Mouse (Mus musculus) gastrocnemius, postnatal 14 days (tissue): ENCODE measurements at regions not wholly inside any gene's neighbourhood (a gene's known extent, or its start where the extent isn't known, plus 50 kb on each side); places are given as distances from the start of the nearest gene placed in this dataset.
A peak's percentile ranks its signal among the peaks of the same experiment; 100 is the strongest.

Experiments used
- DNase-seq: peaks from one replicate; pipeline ENCODE4 v3.0.0; 2021; ENCODE audit warnings: mixed read lengths
- intact Hi-C: fragments of 180-260 bp; cut with DNase I; formaldehyde crosslinking; loops from one replicate; pipeline ENCODE4 v1.15.1; 2025; ENCODE audit warnings: low total_unique reads

DNA sequence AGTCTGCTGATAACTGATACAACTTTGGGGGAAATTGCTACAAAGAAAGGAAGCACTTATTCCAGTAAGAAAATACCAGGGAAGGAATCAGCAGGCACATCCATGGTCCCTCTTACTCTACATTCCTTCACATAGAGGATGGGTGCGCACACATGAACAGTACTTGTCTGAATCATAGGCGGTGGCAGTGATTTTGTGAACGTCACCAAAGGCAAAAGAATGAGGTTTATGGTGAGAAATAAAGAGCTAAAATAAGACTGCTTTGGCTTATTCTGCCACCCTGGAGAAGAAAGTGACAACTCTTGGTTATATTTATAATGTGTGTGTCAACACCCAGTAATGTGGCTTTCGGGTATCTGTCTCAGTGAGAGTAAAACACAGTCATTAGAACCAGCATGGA is 59.9 kb upstream of the Ccdc80 start:
- no peak for DNase-seq
- intact Hi-C loops: no loop called here

DNA sequence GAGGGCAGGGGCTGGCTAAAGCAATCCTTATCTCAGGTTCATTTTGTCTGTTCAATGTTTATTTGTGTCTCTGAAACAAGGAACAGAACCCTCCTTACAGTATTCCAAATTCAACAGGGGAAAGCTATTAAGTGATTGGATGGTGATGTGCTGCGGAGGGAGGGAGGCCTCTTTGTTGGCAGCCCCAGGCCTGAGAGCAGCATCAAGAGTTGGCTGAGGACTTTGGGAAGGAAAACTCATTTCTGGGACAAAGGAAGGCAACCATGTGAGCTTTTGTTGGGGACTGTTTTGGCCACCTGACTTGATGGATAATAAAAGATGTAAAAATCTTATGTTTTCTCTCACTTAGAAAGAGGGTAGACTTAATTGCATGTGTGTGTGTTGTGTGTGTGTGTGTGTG is 58.8 kb upstream of the Ccdc80 start:
- intact Hi-C loops: no loop called here

DNA sequence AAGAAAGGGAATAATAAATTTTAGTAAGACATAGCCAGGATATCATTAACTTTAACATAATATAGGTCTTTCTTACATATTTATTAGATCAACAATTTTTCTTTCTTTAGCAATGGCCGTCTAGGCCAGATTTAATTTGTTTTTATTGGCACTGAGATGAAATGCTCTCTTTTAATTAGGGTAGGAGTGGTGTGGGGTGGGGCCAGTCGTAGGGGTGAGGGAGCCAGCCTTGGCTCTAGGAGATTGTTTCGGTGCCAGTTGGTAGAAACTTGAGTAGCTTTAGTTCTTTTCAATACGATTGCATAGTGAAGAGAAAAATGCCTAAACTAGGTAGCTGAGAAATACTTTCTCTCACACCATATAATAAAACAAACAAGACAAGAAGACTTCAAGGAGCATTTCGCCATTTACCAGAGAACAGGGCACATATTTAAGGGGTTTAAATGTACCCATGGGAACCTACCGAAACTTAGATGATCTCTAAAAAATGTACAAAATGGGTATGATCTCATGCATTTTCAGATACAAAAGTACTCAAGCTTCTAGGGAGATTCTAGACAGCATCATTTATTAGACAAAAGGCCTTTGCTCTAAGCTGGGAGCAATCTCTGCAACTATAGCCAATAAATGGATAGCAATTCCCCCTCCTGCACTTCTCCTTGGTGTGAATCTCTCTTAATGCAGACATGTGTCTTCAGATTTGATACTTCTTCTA is 56.2 kb upstream of the Ccdc80 start:
- DNase-seq: peak; percentile 16
- intact Hi-C loops: no loop called here

More for the DNA sequence above, 58.8 kb upstream of the Ccdc80 start:
- peak; percentile 52 for DNase-seq

DNA sequence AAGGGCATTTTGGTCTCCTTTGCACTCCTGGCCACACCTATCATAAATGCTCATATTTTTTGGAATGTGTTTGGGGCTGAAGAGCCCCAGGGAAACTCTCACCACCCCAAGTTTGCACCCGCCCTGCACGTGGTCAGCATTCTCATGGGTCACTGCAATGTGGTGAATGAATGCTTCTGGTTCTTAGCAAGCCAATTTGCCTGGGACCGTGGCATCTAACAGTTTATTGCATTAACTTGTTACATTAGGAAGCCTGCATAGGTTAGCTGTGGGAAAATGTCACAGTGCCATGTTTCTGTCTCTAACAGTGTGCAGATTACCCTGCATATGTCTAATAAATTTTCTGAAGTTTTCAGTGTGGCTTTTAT is 55.7 kb upstream of the Ccdc80 start:
- DNase-seq: no peak
- intact Hi-C loops: no loop called here

DNA sequence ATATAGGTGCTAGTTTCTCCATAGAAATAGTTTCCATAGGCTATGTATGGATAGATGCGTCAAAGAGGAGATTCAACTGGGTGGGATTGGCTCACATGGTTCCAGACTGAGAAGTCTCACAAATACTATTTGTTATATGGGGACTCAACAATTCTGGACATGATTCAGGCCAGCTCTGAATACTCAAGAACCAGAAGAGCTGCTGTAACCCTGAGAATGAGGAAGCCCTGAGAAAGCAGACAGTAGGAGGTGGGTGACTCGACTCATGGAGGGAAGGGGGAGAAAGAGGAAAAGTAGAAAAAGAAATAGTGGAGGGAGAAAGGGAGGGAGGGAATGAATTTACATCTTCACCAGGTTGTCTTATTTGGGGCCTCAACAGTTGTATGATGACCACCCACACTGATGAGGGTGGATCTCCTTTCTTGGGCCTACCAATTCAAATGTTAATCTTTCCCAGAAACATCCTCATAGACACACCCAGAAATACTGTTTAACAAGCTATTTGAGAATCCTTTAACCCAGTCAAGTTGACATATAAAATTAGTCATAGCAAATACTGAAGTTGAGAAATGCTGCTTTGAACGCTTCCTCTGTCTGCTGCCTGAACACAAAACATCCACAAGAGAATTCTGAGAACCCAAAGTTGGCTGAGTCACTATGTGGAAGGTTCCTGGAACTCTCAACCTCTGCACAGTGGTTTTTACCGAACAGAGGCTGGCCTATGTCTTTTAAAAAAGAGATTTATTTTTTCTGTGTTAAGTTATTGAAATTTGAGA is 54.8 kb upstream of the Ccdc80 start:
- intact Hi-C loops: no loop called here
- no peak for DNase-seq
